In the genomic region with DNA sequence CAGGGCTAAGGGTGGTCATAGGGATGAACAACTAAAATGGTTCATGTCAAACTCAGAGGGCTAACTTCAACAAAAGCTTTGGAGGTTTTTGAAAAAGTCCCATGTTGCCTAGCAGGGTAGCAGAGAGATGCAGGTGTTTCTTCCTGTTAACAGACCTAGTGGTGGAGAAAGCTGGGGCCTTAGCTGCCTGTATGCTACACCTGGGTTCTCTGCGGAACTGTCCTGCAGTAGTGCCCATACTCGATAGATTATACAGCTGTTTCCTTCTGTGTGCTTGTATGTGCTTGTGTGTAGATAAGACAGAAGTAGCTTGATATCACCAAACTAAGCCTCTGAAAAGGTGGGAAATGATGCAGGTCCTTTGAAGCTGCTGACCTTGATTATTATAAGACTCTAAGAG, we compare ENCODE assay signal across 20 mouse cellular contexts. TPM values are rescaled to one million over a fixed set of nuclear protein-coding genes. Genes with fewer than 3 reads are reported as not detected.
DNase-seq lines count a peak whose midpoint lies in the region; ATAC-seq lines count a peak whose summit lies in the region.
"Had no signal": no experiment of that assay in that cellular context is flagged by ENCODE, and none has a peak within 500 bp of the region (broad histone marks: within the 10 kb centered on the region; RNA-seq: fewer than 3 reads in every experiment).

No protein-coding gene starts in this region.

- DNase-seq in CD4-positive, CD25-positive, alpha-beta regulatory T cell, adult 2 months (ENCODE audit: low read depth, low spot score): peak; percentile 26
- DNase-seq in spleen, postnatal 36 days (ENCODE audit: low spot score in 2 of 2): peak; percentile 65 to 70
- no peak for DNase-seq in spleen, postnatal 4 days (ENCODE audit: low spot score in 2 of 2)
- DNase-seq in thymus, postnatal 0 days (ENCODE audit: low spot score): peak; percentile 52
- peak; percentile 15 for DNase-seq in thymus, postnatal 4 days
- no peak for DNase-seq in left cerebral cortex, postnatal 4 days
- no peak for DNase-seq in adrenal gland, postnatal 25 days
- DNase-seq: cerebellum, adult 8-10 months; cerebellum, postnatal 36 days; gastrocnemius, postnatal 25 days; heart, adult 18-20 months; heart, postnatal 10 days; kidney, adult 11 months; kidney, postnatal 25 days; lung, adult 2 months; lung, postnatal 10 days; right cerebral cortex, postnatal 4 days had no signal

- no peak for ATAC-seq in CD4-positive, CD25-positive, alpha-beta regulatory T cell, adult 4 months
- ATAC-seq: forebrain, embryonic 13.5 days; midbrain, embryonic 16.5 days had no signal

- intact Hi-C loops in left cerebral cortex, postnatal 4 days (cut with DNase I): no loop called here

RNA-seq across cellular contexts. Expression of gene Mdfic, which starts 28.5 kb away (rescaled TPM):
- polyA plus RNA-seq in CD4-positive, CD25-positive, alpha-beta regulatory T cell, adult 4 months (2017; shearing (Covaris generic)): 10 to 100 TPM; 16.0 to 24.9 TPM
- 2.0 and 2.2 TPM in 2 replicates for polyA plus RNA-seq in thymus, postnatal 0 days (2015; fragmentation: Nextera tagmentation; extraction: Ambion mirVana)
- 1 to 10 TPM; 4.8 to 4.9 TPM for total RNA-seq in left cerebral cortex, postnatal 4 days (2021)
- total RNA-seq in adrenal gland, postnatal 25 days (2021): 66.6 and 80.4 TPM in 2 replicates

Comparison
In these comparisons a context has a peak if more than half of its experiments do, and no peak if none do; other contexts are left out.
1. DNase-seq: peak in CD4-positive, CD25-positive, alpha-beta regulatory T cell, adult 2 months (single experiment), spleen, postnatal 36 days (2 of 2), thymus, postnatal 0 days (single experiment) and thymus, postnatal 4 days (single experiment); none in spleen, postnatal 4 days (0 of 2), left cerebral cortex, postnatal 4 days (single experiment) and adrenal gland, postnatal 25 days (single experiment).
2. RNA of gene Mdfic, which starts 28.5 kb away (total RNA-seq): 66.6 to 80.4 TPM in adrenal gland, postnatal 25 days; 4.8 to 4.9 TPM in left cerebral cortex, postnatal 4 days; every median in the first group is over 10 times any median in the second.